Mouse (Mus musculus) ES-CJ7 (cell line): ENCODE measurements around the gene Fryl.

ENCODE experiments used
- DNase-seq: peaks from one replicate; pipeline ENCODE4 v3.0.0; 2011; ENCODE audit warnings: low read depth, low spot score

The Fryl gene

DNA sequence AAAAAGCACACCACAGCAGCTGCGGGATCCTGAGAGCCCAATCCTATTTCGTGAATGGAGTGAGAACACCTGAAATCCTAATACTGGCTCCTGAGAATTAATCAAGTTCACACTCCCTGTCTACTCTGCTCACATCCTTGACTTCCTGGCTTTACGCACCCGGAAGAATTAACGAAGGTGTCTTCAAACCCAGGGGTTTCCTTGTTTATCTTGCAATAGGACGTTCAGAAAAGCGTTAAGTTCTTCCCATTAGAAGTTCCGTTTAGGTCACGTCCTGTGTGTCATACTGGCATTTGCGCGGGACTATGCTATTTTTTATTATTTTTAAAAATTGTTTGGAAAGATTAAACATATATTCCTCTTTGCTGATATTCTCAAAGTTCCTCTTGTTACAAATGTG is 677 bp upstream of the Fryl start:
- DNase-seq, result no peak

DNA sequence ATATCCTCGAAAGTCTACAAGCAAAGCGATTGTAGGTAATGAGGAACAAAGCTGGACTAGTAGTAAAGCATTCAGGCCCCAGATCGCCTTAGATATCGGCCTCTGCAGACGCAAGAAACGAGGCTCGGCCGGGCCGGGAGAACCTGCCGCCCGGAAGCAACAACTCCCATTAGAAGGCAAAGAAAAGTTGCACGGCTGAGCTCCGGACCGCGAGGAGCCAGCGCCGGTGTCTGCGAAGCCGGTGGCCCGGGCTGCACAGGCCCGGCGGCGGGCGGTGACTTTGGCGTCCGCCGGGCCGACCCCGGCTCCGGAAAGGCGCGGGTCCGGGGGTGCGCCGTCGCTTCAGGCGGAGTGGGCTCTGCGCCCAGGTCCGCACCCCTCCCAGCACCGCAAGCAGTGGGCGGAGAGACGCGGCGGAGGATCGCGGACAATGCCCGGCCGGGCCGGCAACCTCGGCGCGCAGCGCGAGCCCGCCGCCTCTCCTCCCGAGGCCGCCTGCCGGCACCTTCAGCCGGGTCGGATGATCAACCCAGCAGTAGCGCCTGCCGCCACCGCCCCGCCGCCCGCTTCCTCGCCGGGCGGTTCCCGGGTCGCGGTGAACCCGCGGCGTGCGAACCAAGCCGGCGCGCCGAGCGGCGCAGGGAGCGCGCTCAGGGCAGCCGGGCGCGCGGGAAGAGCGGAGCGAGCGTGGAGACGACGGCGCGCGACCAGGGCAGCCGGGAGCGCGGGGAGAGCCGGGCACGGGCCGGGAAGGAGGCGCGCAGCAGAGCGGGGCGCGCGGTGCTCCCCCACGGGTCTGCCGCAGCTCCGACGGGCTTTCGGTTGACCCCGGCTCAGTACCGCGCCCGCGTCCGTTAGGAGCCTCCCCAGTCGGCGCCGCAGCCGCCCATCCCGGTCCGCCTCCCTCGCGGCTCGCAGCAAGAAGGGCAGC is 833 bp downstream of the Fryl start:
- no peak for DNase-seq

DNA sequence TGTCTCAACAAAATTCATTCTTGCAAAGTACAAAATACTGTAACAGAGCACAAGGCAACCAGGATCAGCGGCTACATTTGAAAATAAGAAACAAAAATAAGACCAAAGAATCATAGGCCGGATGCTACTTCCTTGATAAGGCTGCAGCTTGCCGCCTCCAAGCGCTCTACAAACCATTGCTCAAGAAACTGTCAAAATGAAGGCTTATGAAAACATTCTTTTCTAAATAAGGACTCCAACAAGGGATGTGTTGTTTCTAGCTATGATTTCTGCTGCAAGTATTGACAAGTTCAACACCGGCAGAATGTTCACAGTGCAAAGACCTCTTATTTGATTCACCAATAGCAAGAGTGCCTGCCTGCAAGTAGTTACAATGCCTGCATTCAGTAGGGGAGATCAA is 1.8 kb downstream of the Fryl start:
- no peak for DNase-seq

DNA sequence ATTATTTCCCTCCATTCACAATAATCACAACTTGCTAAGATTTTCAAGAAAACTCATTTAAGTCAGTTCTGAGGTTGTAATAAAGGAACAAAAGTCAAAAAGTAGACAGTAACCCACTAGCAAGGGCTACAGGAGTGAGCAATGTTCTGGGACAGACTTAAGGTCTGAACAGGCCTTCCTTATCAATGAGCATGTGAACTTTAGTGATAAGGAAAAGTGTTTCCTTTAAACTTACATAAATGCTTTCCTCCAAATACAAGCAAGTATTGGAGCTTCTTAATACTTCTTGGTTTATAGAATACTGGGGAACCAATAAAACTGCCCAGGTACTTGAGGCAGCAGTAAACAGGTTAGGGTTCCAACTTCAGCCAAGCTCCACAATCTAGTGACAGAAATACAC is 3.7 kb downstream of the Fryl start:
- no peak for DNase-seq

DNA sequence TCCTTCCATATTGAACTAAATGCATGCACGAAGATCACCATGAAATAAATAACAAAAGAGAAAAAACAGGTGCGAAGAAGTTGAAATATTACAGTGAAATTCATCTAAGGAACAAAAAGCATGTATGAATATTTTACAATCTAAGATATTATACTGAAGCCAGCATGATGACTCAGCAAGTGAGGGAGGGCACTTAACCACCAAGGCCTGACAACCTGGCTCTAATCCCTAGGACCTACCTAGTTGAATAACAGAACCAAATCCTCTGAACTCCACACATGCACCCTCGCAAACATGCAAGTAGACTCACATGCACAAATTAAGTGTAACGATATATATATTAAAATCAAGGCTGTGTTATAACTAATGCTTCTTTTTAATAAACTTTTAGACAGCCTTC is 7.1 kb downstream of the Fryl start:
- DNase-seq, result no peak

DNA sequence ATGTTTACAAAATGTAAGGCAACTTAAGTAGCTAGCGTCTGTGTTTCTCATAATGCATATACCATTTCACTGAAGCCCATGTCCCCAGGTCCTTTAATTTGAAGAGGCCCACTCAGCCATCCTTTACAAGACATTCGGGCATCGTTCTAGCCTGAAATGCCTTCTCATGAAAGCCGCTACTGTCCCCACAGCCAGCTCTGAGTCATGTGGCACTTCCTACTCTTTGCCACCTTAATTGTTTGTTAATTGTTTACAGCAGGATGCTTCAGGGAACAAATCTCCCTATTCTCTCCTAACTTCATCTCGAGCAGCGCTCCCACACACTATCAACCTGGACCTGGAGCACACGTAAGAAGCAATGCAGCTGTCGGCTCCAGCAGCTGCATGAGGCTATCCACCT is 8.2 kb downstream of the Fryl start:
- DNase-seq, result no peak

DNA sequence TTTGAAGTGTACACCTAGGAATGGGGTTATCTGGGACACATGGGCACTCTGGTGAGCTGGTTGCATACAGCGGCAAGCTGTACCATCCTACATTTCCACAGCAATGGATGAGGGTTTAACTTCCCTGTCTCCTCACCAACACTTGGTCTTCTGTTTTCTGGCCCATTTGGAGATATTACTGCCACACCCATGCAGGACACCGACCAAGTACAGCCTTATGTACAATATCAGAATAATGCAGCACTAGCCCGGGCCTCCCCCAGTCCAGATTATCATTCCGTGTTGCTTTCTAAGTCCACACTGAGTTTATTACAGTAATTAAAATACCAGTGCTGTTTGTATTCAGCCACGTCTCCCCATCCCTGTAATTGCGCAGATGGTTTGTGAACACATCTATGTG is 10.0 kb downstream of the Fryl start:
- no peak for DNase-seq

DNA sequence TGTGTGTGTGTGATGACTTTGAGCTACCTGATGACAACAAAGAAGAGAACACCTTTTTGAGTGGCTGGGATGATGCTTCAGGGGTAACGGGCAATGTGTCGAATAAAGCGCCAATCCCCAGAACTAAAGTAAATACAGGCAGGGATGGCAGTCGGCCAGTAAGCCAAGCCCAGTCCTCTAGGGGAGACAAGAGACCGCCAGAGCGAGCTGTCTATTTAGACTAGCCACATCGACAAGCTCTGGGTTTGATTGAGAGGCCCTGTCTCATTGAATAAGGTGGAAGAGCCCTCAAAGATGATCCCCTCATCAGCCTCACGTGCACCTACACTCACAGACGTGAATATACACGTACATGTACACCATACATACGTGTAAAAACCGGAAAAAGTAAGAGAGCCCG is 12.0 kb downstream of the Fryl start:
- DNase-seq, result no peak

DNA sequence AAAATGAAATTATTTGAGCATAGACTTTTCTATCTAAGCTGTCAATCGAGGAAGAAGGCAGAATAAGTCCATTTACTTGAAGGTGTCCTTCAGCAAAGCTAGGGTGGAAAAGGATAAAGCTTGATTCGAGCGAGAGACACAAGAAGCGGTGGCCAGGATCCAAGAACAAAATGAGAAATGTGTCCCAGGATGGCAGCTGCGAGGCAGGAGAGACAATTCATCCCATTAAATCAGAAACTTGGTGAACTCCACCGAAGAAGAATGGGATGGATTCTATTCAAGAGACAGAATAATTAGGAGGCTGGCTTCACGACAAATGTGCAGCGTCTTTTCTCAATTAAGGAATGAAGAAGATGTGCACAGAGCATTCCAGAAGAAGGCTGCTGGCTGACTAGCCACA is 14.5 kb downstream of the Fryl start:
- DNase-seq, result no peak

DNA sequence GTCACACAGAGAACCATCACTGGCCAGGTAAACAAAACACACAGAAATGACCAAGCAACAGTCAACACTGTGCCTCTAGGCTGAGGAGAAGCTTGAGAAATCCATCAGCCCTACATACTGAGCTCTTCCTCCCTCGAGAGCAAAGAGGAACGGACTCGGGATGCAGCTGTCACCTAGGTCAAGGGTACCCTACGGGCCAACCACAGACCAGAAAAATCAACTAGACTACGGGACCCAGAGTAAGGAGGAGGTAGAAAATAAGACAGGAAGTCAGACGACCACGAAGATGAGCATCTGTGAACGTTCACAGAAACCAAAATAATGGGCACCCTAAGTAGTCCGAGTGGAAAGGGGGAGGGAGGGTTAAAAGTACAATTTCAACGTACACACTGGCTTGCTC is 15.1 kb downstream of the Fryl start:
- DNase-seq, result no peak

DNA sequence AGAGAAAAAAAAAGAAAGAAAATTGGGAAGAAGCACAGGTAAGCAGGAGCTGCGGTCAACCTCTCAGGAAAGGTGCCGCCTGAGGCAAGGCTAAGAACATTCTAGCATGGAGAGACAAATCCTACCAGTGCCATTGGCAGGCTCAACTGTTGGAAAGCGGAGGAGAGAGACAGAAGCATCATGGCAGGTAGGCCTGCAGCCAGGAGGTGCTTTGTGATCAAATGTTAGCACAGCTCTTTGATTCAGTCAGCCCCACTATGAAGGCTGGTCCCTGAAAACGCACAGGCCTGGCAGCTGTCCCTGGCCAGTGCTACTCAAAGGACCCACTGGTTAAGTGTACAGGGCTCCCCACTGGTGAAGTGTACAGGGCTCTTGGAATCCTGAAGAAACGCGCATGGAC is 16.0 kb downstream of the Fryl start:
- DNase-seq, result no peak

DNA sequence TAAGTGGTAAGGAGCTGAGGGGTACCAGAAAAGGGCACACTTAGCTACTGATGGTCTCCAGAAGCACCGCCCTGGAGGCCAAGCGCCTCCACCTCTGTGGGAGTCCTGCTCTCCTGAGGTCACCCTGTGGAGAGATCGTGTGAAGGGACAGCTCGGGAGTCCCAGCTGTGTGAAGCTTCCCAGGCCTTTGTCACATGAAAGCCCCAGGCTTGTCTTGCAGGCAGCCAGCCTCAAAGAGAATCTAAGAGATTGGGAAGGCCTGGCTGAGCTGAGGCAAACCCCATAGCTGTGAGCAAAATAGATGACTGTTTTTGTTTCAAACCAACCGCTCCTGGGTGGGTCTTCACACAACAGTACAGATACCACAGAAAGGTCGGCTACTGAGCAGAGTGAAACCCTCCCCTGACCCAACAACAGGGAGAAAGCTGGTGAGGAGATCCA is 19.5 kb downstream of the Fryl start:
- peak; percentile 36 for DNase-seq

DNA sequence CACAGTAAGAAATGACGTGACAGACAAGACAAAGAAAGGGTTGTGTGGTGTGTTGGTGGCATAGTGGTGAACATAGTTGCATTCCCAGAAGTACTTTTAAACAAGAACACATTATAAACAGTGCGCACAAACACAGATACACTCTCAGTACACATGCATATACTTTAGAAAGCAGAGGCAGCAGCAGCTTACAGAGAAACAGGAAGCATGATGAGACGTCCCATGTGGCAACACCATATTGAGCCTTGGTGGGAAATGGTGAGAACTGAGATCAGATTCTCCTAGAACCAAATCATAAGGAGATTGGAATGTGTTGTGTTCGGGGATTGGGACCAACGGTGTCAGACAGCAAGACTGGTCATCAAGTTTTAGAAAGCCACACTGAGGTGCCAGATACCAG is 21.2 kb downstream of the Fryl start:
- no peak for DNase-seq

DNA sequence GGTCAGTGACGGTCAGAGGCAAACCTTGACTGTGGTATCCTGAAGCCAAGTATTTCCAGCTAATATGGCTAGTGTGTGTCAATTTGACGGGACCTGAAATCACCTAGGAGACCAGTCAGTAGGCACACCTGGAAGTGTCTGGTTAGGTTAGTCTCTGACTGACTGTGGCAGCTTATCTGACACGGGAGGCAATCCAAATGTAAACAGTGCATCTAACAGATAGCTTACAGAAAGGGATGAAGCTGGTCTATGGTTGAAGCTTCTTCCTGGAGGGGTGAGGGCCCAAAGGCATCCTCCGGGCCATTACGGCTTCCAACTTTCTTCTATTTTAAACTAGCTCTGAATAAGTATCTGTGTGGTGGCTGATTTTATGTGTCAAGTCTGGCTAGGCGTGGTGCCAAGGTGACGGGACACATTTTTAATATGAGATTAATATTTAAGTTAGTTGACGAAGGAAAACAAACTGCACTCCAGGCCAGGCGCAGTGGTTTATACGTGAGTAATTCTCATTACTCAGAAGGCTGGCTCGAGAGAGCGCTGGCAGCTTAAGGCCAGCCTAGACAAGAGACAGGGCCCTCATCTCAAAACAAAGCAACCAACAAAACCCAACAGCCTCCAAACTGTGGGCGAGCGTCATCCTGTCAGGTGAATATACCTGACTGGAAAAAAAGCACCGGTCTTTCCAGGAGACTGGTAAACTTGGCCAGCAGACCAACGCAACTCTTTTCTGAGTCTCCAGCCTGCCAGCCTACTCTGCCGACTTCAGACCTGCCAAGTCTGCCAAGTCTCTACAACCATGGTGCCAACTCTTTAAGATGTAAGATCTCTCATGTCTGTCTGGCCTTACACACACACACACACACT is 23.2 kb downstream of the Fryl start:
- DNase-seq, result no peak

DNA sequence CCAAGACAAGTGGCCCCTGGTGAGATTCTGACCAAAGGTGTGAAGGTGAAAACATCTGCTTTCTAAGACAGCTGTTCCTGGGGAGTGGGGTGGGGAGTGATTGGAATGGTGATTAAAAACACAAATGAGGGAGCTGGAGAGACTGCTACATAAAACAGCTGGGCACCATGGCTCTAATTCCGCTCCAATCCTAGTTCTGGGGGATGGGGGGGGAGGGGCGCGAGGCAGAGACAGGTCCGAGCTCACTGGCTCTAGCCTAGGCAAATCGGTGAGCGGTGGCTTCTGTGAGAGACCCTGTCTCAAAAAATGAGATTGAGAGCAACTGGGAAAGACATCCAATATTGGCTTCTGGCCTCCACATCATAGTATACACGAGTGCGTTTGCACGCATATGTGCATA is 24.2 kb downstream of the Fryl start:
- no peak for DNase-seq

DNA sequence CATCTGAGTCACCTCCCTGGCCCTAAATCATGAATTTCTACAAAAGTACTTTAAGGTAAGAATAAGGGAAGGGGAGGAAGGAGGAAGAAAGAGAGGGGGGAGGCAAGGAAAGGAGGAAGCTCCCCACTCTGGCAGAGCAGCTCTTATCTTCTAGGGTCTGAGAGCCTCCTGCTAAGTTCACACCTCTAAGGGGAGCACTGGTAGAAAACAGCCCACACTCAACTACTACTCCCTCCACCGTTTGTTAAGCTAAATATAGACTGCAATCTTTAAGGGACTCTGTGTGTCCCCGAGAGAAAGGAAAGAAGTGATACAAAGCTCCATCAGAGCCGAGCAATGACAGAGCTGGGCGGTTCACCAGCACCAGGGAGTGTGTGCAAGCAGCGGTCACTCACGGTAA is 24.6 kb downstream of the Fryl start:
- DNase-seq, result no peak

DNA sequence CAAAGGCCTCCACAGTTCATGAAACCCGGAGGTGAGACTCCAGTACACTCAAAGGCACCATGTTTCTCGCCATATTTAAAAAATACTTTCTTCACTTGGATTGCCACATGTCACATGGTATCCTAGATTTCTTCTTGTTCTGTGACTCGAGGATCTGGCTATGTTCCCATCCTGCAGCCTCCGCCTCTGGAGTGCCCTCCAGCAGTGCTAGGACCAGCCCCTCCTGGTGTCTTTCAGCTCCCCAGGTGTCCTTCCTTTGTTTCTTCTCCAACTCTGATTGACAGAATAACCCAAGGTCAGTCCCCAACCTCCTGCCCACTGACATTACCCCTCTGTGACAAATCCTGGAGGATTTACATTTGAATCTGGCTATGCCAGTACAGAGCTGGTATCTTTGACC is 26.2 kb downstream of the Fryl start:
- peak; percentile 85 for DNase-seq

DNA sequence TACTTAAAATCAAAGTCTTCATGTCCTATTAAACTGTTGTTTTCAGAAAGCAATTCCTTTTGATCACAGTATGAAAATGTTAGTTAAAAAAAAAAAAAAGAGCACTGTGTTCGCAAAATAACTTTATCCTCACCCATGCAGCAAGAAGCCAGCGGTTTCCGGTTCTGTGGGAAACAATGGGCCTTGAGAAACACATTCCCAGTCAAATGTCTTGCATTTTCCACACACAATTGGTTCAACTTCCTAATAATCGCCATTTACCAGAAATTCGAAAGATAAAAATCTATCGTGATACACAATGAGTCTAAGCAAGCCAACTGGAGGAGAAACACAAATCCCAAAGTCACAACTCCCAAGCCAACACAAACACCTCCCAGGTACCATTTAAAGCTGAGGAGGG is 27.0 kb downstream of the Fryl start:
- DNase-seq, result no peak

DNA sequence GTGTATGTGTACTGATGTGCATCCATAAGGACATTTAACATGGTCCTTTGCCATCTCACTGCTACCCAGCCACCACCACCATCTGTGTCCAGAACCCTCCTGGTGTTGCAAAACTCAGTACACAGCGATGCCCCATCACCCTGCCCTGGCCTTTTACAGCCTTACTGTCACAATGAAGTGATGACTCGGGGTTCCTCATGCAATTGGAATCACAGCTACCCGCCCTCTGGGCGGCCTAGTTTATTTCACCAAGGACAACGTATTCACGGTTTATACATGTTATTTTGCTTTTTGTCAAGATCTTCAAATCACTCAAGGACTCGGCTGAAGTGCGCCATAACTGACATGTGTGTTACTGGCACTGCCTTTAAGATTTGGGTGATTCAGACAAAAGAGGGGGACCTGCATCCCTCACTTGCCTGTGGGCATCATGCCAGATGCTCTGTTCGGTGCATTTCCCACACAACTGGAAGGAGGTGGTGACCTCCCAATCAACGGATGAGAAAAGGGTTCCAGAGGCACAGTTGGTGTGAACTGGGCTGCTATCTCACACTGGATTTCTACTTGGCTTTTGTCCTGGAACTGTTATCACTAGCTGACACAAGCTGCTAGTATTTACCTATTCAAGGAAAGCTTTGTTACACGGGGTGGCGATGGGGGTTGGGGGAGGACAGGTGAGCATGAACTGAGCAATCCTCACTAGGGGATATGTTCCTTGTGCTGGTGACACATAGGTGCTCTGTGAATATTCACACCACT is 27.9 kb downstream of the Fryl start:
- no peak for DNase-seq

DNA sequence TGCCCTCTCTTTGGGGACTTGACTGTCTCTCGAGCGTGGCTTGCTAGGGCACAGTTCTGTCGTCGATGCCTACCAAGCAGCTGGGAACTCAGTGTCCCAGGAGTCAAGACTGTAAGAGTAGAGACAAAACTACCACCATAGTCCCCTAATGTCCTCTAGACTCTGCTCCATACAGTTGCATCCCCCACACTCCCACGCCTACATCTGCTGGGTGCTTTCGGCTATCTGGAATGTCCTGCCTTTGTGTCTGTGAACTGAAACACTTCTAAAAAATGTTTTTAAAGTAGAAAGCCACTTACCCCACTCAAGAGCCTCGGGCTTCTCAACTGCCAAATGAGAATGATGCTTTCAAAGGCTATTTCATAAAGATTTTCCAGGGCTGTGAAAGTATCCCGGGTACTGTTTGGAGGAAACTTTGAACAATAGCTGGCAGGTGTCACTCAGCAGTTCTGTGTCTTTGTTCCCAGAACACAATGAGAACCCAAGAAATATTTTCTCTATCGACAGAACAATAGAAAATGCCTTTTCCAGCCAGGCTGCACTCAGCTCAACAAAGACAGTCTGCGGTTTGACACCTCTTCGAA is 28.8 kb downstream of the Fryl start:
- DNase-seq, result no peak

DNA sequence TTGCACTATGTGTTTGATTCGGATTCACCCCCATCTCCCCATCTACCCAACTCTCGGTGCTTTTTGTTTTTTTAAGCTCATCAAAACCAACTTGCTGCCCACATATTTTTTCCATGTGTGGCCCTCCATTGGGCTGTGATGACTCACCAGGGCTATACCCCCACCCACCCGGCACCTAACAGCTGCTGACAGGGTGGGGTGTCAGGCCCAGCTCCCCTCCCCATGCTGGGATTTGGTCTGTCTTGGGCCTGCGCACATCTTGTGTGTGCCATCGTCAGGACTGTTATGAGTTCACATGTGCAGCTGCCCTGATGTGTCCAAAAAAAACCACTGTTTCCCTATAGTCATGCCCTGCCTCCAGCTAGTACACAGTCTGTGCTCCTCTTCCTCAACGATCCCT is 33.4 kb downstream of the Fryl start:
- DNase-seq, result no peak

DNA sequence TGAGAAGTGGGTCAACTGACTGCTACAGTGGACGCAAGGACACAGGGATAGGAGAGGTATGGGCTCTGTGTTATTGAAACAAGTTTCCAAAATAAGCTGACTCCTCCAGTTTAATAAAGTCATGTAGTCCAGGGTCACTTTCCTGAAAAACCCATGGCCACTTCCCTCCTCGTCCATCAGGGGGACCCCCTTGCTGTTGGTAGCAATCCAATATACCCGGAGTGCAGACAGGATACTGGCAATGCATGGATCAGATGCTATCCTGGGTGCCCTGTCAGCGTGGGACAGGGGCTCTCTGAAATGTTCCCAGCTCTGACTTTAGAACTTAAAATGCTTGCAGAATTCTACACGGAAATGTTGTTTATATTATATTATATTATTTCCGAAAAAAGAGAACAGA is 34.0 kb downstream of the Fryl start:
- no peak for DNase-seq
